In the genomic region with DNA sequence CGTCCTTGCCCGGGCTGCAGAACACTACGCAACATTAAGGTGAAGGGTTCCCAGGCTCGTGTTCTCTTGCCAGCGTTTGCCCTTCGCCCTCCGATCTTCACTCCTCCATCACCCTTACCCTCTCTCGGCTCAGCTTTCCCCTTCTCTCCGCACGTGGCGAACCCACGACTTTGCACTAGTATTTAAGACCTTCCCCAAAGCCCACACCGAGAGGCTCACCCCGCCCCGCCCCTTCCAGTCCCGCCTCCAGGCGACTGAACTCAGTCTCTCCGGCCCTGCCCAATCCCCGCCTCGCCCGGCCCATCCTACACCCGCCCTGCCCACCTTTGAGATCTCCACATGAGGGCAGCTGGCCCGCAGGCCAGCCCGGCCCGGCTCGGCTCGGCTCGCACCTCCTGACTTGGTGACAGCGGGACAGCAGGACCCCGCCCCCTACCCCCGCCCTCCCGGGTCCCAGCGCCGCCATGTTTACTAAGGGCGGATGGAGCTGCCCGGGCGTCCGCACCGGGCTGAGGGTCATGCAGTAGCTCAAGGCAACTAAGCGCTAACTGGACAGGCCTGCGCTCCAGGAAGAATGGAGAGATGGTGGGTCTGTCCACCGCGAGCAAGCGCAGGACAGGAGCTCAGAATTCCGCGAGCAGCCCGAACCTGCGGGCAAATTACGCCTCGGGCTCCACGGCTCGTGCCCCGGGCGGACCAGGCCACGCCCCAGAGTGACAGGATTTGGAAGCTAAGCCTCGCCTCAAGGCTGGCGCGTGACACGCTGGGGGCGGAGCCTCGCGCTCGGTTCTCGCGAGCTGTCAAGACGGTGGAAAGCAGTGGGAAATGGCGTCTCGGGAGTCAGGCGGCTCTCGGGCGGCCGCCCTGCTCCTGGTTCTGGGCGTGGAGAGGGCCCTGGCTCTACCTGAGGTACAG, we compare ENCODE assay signal across 8 mouse cellular contexts. TPM values are rescaled to one million over a fixed set of nuclear protein-coding genes. Genes with fewer than 3 reads are reported as not detected.
DNase-seq lines count a peak whose midpoint lies in the region; ATAC-seq lines count a peak whose summit lies in the region.

TSS of gene Atraid (plus strand) at position 465 of the 915 bp plus-strand sequence.

- DNase-seq in Muller cell, postnatal 12 days (ENCODE audit: inconsistent ontology term): peak; percentile 99
- DNase-seq in cerebellum, adult 9-11 months: peak; percentile 98
- peak; percentile 96 to 98 for DNase-seq in frontal cortex, adult 2 months (ENCODE audit: extremely low spot score in 1 of 2, low spot score in 1 of 2)
- DNase-seq in hindbrain, embryonic 11.5 days (ENCODE audit: low spot score): peak; percentile 98
- peak; percentile 98 to 99 for DNase-seq in layer of hippocampus, postnatal 10 days (ENCODE audit: low spot score in 2 of 2)
- peak; percentile 99 for DNase-seq in lung, postnatal 10 days
- peak; percentile 99 for DNase-seq in ovary, postnatal 36 days (ENCODE audit: low spot score)
- peak; percentile 98 for DNase-seq in thymus, postnatal 25 days

- no peaks in the 10 kb centered on the region for H3K9me3 ChIP-seq in hindbrain, embryonic 11.5 days (ENCODE audit: control insufficient read depth, low read length)

- peak; percentile 97 for ATAC-seq in hindbrain, embryonic 11.5 days (ENCODE audit: low FRiP score)

- H3K4me3 ChIP-seq in hindbrain, embryonic 11.5 days (ENCODE audit: low read depth, low read length): peak within 1 kb of the TSS; percentile 72

- 0 out of 2 replicates have a peak, but pooled peaks cover 2% of the 10 kb centered on the region for H3K36me3 ChIP-seq in hindbrain, embryonic 11.5 days (ENCODE audit: control insufficient read depth, insufficient read depth, low read length)

- H3K9ac ChIP-seq in hindbrain, embryonic 11.5 days (ENCODE audit: low read depth, low read length): peak within 1 kb of the TSS; percentile 87

- WGBS in hindbrain, embryonic 11.5 days: under 1% methylated on average over 69 of the region's 73 CpGs

- H3K27me3 ChIP-seq in hindbrain, embryonic 11.5 days (ENCODE audit: control insufficient read depth, insufficient read depth, low read length): no peaks in the 10 kb centered on the region

- H3K4me1 ChIP-seq in hindbrain, embryonic 11.5 days (replicated peaks; ENCODE audit: control insufficient read depth, insufficient read depth, low read length): no peaks in the 10 kb centered on the region

- H3K4me2 ChIP-seq in hindbrain, embryonic 11.5 days (replicated peaks; ENCODE audit: low read depth, low read length): peak within 1 kb of the TSS; percentile 81

- H3K27ac ChIP-seq in hindbrain, embryonic 11.5 days (ENCODE audit: low read depth, low read length): peak within 1 kb of the TSS; percentile 90

RNA-seq across cellular contexts. Expression of gene Atraid, which starts in this region (rescaled TPM):
- polyA plus RNA-seq in frontal cortex, adult 2 months (2012; rRNA removed): 175 TPM in 2 replicates
- 111 and 117 TPM in 2 replicates for polyA plus RNA-seq in hindbrain, embryonic 11.5 days (2014; fragmentation: Nextera tagmentation; extraction: Ambion mirVana)
- total RNA-seq in layer of hippocampus, postnatal 10 days (2021): 10 to 100 TPM; 80.1 to 86.1 TPM

Comparison
In these comparisons a context has a peak if more than half of its experiments do, and no peak if none do; other contexts are left out.
1. Peak in every context shown above with its lines: DNase-seq, ATAC-seq, H3K4me3 ChIP-seq and H3K27ac ChIP-seq.